In genomic region chr12:21161841-21162240, GRCm38 (mm10) we compare ENCODE assay signal across 25 mouse cellular contexts.
DNase-seq lines count a peak whose midpoint lies in the region; ATAC-seq and TF ChIP-seq lines count a peak whose summit lies in the region.
"Had no signal": no experiment of that assay in that cellular context is flagged by ENCODE, and none has a peak within 500 bp of the region (broad histone marks: within the 10 kb centered on the region; RNA-seq: fewer than 3 reads in every experiment).

No protein-coding gene starts in this region.

- no peaks in the 10 kb centered on the region; the same call in 1 of the 2 replicates for H3K36me3 ChIP-seq in heart, adult 2 months (ENCODE audit: control insufficient read depth, insufficient read depth, low read length)
- H3K36me3 ChIP-seq in liver, embryonic 13.5 days, result no peaks in the 10 kb centered on the region
- H3K36me3 ChIP-seq in heart, embryonic 10.5 days, result peaks cover 4% of the 10 kb centered on the region; the same call in 1 of the 2 replicates
- H3K36me3 ChIP-seq: heart, embryonic 13.5 days; hindbrain, embryonic 12.5 days; neural tube, embryonic 15.5 days had no signal

- no peak overlapping the region for H3K4me3 ChIP-seq in heart, adult 2 months
- no peak overlapping the region for H3K4me3 ChIP-seq in liver, embryonic 13.5 days (replicated peaks)
- no peak overlapping the region for H3K4me3 ChIP-seq in heart, embryonic 10.5 days
- H3K4me3 ChIP-seq: embryonic facial prominence, embryonic 12.5 days; erythroblast, embryonic 14.5 days; forebrain, embryonic 13.5 days; gastrocnemius, adult 2 months; heart, embryonic 13.5 days; hindbrain, embryonic 12.5 days; limb, embryonic 10.5 days; midbrain, embryonic 12.5 days; neural tube, embryonic 15.5 days had no signal

- no peak for TF ChIP-seq EP300 in heart, adult 2 months (IDR thresholded peaks at IDR 0.05; ENCODE audit: insufficient read depth, low read depth, low read length)

- no peak for TF ChIP-seq POLR2A in heart, adult 2 months (IDR thresholded peaks at IDR 0.05; ENCODE audit: insufficient read depth, low read depth, low read length)

- peaks cover 51% of the 10 kb centered on the region for H3K4me1 ChIP-seq in heart, adult 2 months (ENCODE audit: control insufficient read depth, insufficient read depth, low read length)
- H3K4me1 ChIP-seq in liver, embryonic 13.5 days (replicated peaks), result peaks cover 75% of the 10 kb centered on the region
- peaks cover 55% of the 10 kb centered on the region for H3K4me1 ChIP-seq in heart, embryonic 10.5 days

- ATAC-seq in common myeloid progenitor, adult 5-6 weeks (replicated peaks; ENCODE audit: low read depth, poor library complexity, severe bottlenecking), result peak; percentile 33
- peak; percentile 90 for ATAC-seq in liver, embryonic 13.5 days (ENCODE audit: low read depth)
- ATAC-seq in megakaryocyte-erythroid progenitor cell, adult 5-6 weeks (replicated peaks; ENCODE audit: low FRiP score, low TSS enrichment, poor library complexity, severe bottlenecking), result peak; percentile 84
- ATAC-seq: CD4-positive, CD25-positive, alpha-beta regulatory T cell, adult 4 months; forebrain, embryonic 13.5 days; lung, postnatal 0 days; Patski had no signal

- 86% methylated on average over 4 of the region's 4 CpGs for WGBS in heart, adult 2 months
- 32% methylated on average over 4 of the region's 4 CpGs for WGBS in liver, embryonic 13.5 days (ENCODE audit: insufficient replicate concordance)
- 83% methylated on average over 4 of the region's 4 CpGs for WGBS in heart, embryonic 10.5 days

- peak overlapping the region; percentile 28 for H3K4me2 ChIP-seq in liver, embryonic 13.5 days
- H3K4me2 ChIP-seq: embryonic facial prominence, embryonic 12.5 days; forebrain, embryonic 13.5 days; heart, embryonic 13.5 days; hindbrain, embryonic 12.5 days; midbrain, embryonic 12.5 days; neural tube, embryonic 15.5 days had no signal

- TF ChIP-seq CTCF in heart, adult 2 months (IDR thresholded peaks at IDR 0.05), result no peak

- no peak overlapping the region for H3K27ac ChIP-seq in heart, adult 2 months
- H3K27ac ChIP-seq in liver, embryonic 13.5 days, result peak overlapping the region; percentile 77
- H3K27ac ChIP-seq in heart, embryonic 10.5 days, result no peak overlapping the region
- H3K27ac ChIP-seq: embryonic facial prominence, embryonic 12.5 days; forebrain, embryonic 13.5 days; gastrocnemius, adult 2 months; heart, embryonic 13.5 days; hindbrain, embryonic 12.5 days; limb, embryonic 10.5 days; midbrain, embryonic 12.5 days; neural tube, embryonic 15.5 days had no signal

- H3K27me3 ChIP-seq in heart, adult 2 months (ENCODE audit: control insufficient read depth, insufficient read depth, low read length), result no peaks in the 10 kb centered on the region
- no peaks in the 10 kb centered on the region for H3K27me3 ChIP-seq in liver, embryonic 13.5 days
- no peaks in the 10 kb centered on the region for H3K27me3 ChIP-seq in heart, embryonic 10.5 days (ENCODE audit: insufficient read depth, poor library complexity, severe bottlenecking)
- H3K27me3 ChIP-seq: embryonic facial prominence, embryonic 12.5 days; forebrain, embryonic 13.5 days; heart, embryonic 13.5 days; hindbrain, embryonic 12.5 days; midbrain, embryonic 12.5 days; neural tube, embryonic 15.5 days; Patski had no signal

- H3K9me3 ChIP-seq in liver, embryonic 13.5 days (replicated peaks), result no peaks in the 10 kb centered on the region
- H3K9me3 ChIP-seq in heart, embryonic 10.5 days, result no peaks in the 10 kb centered on the region
- H3K9me3 ChIP-seq: embryonic facial prominence, embryonic 12.5 days; forebrain, embryonic 13.5 days; heart, embryonic 13.5 days; limb, embryonic 10.5 days; neural tube, embryonic 15.5 days had no signal

- intact Hi-C loops in heart, adult 2 months (cut with DNase I), result no loop called here

- peak; percentile 85 for DNase-seq in heart, adult 11 months
- no peak for DNase-seq in heart, adult 2 months
- DNase-seq in liver, embryonic 13.5 days, result peak; percentile 52
- no peak for DNase-seq in thymus, postnatal 10 days (ENCODE audit: low spot score in 2 of 2)
- no peak for DNase-seq in kidney, adult 9 months
- no peak for DNase-seq in heart, embryonic 10.5 days (ENCODE audit: low spot score)
- DNase-seq: cerebellum, adult 2 months; gastrocnemius, adult 2 months; heart, postnatal 14 days; kidney, adult 11 months; layer of hippocampus, adult 9-11 months; thymus, postnatal 36 days had no signal

- H3K79me2 ChIP-seq in heart, adult 2 months (replicated peaks; ENCODE audit: control insufficient read depth, insufficient read depth, low read length), result peaks cover 3% of the 10 kb centered on the region

- no peak overlapping the region for H3K9ac ChIP-seq in heart, adult 2 months (ENCODE audit: low read depth, low read length)
- H3K9ac ChIP-seq in liver, embryonic 13.5 days, result 0 out of 2 replicates have a peak overlapping the region, but pooled peaks have one; percentile 13
- H3K9ac ChIP-seq: embryonic facial prominence, embryonic 12.5 days; forebrain, embryonic 13.5 days; heart, embryonic 13.5 days; hindbrain, embryonic 12.5 days; midbrain, embryonic 12.5 days; neural tube, embryonic 15.5 days had no signal

Comparison
In these comparisons a context has a peak if more than half of its experiments do, and no peak if none do; other contexts are left out.
1. DNase-seq: peak in heart, adult 11 months (single experiment) and liver, embryonic 13.5 days (single experiment); none in heart, adult 2 months (0 of 2), thymus, postnatal 10 days (0 of 2), kidney, adult 9 months (single experiment) and heart, embryonic 10.5 days (single experiment).
2. ATAC-seq: peak in every context shown above with its lines; median percentile 90 in liver, embryonic 13.5 days; 84 in megakaryocyte-erythroid progenitor cell, adult 5-6 weeks; 33 in common myeloid progenitor, adult 5-6 weeks.